Mouse (Mus musculus) CH12F3 (cell line): ENCODE measurements around the gene Zbp1.

ENCODE experiments used
- in situ Hi-C: fragments of 300-500 bp; cut with MboI; formaldehyde crosslinking; loops from 2 replicates; pipeline ENCODE4 v1.14.3; 2020; ENCODE audit warnings: low sequenced_read_pairs

The Zbp1 gene

DNA sequence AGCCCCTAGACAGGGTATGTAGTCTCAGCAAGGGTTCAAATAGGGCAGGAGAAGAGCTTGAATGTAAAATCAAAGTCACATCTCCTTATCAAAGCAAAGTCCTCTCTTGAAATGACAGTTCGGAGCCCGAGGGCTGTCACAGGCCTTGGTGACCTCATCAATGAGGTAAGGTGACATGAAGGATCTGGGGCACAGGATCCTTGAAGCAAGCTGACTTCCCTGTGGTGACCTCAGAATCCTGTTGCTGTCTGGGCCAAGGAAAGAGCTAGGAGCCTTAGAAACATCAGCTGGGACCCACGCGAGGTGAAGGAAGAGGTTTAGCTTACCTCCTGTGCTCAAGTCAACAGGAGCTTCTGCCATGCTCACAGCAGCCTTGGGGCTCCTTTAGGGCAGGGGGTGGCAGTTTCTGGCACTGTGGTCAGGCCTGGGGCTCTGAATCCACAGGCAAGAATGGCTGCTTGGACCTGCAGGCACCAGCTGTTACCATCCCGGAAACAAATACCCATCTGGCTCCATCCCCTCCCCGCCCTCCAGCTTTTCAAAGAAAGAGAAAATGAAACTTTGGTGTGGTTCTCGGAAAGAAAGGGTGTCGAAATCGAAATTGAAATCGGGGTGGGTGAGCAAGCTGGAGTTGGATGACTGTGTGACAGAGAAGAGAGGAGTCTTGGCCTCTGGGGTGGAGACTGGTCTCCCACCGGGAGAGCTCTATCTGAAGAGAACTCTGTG, at the start of gene Zbp1:
TSS of gene Zbp1 (minus strand) at position 508 of the 726 bp plus-strand sequence.
- in situ Hi-C loops: no loop called here

DNA sequence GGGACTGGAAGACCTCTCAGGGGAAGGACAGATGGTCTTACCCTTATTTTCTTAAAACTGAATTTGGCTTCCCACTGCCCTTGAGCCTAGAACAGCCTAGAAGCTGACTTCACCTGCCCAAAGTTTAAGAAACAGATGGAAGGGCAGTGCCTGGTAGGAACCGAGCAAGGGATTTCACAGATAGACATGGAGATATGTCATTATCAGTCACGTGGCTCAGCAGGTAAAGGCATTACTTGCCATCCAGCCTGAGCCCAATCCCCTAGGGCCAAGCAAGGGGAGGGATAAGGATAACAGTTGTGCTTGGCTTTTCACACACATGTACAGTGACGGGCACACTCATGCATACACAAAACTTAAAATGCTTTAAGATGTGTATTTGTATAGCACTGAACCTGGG, 48.8 kb upstream of the Zbp1 start:
- in situ Hi-C loops: no loop called here

DNA sequence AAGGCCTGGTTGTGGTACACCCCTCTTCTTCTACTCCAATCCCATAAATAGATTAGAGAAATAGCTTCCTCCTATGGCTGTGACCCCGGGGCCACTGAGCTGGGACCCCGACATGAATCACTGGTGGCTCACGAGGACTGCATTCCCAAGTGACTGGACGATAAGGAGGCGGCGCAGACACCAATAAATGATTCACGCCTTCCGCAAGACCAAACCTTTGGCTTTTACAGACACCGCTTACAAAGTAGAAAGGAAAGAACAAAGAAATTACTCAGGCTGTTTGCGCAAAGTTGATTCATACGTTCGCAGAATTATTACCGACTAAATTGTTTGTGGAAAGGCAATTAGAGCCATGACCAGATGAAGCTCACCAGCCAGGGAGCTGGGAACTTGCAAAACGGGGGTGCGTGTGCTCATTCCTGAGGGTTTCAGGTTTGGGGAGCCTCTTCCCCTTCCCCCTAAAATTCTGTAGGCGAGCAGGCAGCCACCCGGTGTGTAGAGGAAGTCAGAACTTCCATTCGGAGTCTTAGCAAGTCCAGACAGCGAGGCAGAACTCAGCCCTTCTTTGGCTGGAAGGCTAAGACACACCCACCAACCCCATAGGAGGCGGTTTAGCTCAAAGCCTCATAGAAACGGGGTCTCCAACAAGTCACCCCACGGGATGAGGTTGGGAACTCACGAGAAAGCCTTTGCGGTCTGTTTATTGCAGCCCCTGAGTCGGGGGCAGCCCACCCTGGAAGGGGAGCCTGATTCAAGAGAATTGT, 47.8 kb upstream of the Zbp1 start:
- in situ Hi-C loops: no loop called here

DNA sequence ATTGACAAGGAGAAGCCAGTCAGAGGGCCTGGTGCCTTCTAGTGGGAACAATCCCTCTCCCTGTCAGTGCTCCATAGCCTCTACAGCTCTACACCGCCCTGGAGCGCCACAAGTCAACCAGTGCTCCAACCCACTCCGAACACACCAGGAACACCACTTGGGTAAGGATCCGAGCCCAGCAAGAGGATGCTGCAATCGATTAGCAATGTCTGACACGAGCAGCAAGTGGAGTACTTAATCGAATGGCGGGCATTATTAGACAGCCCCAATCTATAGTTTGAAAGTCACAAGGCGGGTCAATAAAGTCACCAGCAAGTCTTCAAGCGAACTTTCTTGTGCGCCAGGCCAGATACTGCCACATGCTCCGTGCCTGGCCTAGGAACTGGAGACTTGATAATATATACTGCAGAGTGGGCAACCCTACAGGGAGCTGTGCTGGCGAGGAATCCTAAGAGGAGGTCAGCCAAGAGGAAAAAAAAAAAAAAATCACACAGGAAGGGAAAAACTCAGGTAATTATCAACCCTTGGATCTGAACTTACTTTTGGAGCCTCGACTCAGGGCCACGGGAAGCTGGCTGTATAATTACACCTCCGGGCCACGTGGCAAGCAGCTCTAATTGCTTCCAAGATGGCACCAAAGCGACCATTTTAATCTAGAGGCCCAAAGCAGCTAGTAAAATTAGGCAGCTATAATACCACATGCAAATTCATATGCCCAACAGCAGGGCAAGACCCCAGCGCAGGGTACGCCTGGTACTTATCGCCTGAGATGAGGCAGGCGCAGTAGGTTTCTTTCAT, 46.9 kb upstream of the Zbp1 start:
- in situ Hi-C loops: no loop called here

DNA sequence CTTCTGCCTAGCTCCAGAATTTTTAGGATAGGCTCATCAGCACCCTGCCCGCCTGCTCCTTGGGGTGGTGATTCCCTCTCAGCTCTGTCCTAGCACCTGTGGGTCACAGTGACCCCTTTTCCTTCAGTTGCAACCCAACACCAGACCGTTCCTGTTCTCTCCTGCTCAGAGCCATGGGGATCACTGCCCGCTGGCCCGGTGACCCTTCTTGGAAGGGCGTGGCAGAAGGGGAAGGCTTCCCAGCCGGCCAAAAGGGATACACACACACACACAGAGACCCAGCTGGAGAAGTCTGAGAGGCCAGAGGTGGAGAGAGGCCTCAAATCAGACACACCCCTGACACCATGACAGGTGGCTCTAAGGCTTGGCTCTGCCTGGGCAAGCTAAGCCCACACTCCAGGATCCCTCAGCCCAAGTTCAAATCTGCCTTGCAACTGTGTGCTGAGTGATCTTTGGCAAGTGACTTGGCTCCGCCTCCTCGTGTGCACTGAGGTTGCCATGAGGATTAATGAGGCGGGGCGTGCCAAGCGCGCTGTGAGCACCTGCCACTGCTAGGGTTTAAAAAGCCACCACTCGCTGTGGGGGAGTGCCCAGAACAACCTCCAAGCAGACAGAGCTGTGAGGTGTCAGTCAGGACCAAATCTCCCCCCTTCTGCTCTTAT, 45.9 kb upstream of the Zbp1 start:
- in situ Hi-C loops: no loop called here

DNA sequence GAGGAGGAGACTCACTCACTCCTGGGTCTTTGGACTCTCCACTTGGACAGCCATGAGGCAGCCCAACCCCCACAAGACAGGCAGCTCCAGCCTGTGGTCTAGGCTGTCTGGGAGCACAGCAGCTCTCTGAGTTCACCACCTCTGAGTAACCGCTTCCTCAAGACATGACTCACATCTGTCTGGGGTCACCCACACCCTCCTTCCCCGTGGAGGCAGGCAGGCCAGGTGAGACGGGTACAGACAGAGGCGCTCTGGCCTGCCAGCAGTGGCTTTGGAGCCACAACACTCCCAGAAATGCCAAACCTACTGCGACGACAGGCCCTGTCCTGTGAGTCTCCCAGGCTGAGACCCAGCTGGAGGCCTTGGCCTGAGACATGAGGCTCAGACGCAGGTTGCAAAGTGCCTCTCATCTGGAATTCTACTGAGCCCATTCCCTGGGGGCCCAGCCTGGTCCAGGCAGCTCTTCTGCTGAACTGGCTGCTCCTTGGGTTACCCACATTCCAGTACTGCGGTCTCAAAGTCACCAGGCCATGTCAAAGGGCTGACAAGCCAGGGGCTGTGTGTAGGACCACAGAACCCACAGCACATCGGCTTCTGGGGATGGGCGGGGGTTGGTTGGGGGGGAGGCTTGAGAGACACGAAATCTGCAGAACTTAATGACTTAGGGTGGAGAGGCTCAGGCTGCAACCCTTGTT, 45.1 kb upstream of the Zbp1 start:
- in situ Hi-C loops: no loop called here

DNA sequence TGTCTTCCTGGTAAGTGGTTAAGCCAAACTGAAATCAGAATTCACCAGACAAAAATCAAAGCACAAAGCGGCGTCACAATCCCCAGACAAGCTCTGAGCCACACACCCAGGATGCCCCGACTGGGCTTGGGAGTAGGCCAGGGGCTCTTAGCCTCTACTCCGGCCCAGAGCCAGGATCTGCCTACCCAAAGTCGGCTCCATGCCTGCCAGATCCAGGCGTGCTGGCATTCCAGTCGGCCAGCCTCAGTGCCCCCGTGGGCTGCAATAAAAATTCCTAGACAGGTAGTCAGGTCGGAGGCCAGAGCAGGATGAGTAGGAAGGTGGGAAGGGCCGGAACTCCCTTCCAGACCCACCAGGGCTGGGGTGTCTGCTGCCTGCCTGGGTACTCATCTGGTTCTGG, 42.8 kb upstream of the Zbp1 start:
- in situ Hi-C loops: no loop called here

DNA sequence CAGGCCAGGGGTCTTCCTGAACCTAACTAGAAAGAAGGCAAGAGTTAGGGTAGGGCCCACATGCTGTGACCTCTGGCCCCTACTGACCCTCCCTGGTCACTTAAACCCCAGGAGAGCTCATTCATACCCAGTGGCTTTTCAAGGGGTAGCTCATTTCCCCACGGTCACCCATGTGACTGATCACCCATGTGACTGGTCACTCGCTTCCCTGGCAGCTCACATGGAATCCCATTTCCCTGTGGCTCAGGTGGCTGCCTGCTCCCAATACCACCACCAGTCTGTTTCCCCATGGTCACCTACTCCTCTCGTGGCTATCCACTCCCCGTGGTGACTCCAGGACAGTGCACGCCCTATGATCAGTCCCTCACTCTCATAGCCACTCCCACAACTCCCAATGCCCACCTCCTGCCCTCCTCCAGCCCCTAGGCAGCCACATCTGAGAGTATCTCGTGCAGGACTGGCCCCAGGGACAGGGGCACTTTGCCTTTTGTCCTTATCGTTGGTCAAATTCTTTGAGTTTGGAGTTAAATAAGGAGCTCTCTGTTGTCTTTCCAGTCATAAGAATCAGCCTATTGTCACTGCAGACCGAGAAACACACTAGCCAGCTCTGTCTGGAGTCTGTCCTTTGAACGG, 39.9 kb upstream of the Zbp1 start:
- in situ Hi-C loops: no loop called here

DNA sequence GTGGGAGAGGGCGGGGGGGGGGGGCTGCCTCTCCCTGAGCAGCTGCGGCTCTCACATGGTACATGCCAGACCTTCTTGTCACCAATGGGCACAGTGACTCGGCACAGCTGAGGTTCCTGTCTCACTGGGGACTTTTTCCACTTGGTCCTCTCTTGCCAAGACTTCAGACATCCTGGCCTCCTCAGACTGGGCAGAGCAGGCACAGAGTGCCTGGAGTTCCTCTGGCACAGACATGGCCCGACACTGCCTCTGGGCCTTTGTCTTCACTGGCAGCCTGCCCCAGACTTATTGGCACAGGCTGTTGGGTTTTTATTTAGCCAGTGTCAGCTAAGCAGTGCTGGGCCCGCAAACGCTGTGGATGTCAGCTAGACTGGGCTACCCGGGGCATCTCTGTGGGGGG, 38.9 kb upstream of the Zbp1 start:
- in situ Hi-C loops: no loop called here

- in situ Hi-C loops: no loop called here
Measured at GRCm38 (mm10) chr2:173256552-173256949, 37.8 kb upstream of the Zbp1 start.

DNA sequence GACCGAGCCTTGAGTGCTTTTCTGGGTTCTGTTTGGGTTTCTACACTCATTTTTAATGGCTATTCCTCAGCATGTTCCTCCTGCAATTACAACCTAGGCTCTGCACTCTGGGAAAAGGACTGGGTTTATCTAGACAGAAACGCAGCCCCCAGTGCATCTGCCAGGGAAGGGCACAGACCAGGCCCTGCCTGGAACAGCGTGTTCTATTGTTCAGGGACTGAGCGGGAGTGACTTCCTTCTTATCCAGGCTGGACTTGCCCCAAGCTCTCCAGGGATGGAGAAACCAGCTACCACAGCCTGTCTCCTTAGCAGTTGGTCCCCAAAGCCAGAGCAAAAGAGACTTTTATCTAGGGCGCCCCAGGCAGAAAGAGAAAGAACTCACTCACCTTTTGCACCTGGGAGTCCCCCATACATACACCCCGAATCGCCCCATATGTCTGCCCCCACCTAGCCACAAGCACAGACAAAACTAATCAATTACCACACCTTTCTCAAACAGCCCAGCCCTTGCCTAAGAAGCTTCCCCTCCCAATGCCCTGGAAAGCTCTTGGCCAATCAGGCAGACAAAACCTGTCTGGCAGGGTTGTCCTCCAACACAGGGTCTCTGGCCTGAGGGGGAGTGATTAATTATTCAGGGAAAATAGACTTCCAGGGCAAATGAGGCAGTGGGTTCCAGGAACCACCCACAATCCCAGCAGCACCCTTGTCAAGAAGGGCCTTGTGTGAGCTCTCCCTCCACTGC, 37.3 kb upstream of the Zbp1 start:
- in situ Hi-C loops: no loop called here

- in situ Hi-C loops: no loop called here
Measured at GRCm38 (mm10) chr2:173253761-173254662, 35.3 kb upstream of the Zbp1 start.

- in situ Hi-C loops: no loop called here
Measured at GRCm38 (mm10) chr2:173251675-173252074, 33.0 kb upstream of the Zbp1 start.

DNA sequence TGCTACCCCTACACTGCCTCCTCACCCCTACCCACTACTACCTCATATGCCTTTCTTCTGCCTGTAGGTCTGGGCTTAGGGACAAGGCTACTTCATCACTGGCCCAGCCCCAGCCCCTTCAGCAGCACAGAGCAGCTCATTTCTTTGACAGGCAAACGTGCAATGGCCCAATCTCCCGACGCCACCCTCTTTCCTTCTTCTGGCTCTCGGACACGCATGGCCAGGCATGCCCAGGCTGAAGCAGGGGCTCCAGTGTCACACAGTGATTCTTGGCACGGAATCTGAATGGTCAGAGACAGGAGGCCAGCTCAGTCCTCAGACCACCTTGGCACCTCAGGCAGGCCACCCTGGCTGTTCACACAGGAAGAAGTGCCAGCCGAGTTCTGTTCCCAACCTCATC, 32.4 kb upstream of the Zbp1 start:
- in situ Hi-C loops: no loop called here

GRCm38 (mm10) chr2:173250411-173250810, 31.7 kb upstream of the Zbp1 start:
- in situ Hi-C loops: no loop called here

DNA sequence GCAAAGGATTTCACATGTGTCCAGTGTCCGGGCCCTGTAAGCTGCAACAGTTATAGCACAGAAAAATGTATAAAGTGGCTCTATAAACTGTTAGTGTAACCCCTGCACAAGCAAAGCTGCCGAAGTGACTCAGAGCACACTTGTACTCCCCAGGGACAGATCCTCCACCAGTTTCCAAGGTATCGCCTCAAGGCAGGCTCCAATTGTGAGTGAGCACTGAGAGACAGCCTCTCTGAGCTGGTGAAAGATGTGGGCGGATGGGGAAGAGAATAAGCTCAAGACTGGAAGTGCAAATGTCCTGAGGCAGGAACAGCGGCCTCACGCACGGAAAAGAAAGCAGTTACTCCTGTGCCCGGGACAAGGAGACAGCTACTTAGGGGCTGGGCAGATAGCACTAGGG, 31.2 kb upstream of the Zbp1 start:
- in situ Hi-C loops: no loop called here

DNA sequence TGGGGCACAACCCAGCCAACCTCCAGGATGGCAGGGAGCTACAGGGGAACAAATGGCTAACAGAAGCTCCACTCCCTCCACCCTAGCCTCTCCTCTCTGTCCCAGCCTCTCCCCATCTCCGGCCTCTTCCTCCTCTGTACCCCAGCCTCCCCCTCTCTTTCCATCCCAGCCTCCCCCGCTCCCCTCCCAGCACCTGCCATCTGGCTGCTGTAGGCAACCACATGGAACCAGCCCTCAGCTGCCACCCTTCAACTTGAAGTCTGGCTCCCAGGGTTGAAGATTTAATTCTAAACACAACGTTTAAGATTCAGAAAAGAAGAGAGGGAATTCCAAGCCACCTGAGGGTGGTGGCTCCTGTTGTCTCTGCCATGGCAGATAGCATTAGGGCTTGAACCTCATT, 30.7 kb upstream of the Zbp1 start:
- in situ Hi-C loops: no loop called here

DNA sequence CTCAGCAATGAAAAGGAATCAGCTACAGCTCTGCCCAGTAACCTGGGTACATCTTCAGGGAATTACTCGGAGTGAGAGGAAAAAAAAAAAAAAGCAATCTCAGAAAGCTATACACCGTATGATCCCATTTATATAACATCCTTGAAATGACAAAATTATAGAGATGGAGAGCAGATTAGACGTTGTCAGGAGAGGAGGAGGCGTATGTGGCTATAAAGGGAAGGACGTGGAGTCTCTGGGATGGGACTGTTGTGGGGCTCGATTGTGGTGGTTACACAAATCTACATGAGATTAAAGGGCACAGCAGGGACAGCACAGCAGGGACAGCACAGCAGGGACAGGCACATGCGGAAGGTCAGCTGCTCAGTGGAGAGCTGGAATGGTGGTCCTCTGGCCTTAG, 30.1 kb upstream of the Zbp1 start:
- in situ Hi-C loops: no loop called here
